Mouse (Mus musculus) ZHBTc4 (cell line): ENCODE data around the gene Cep72.
"Not testable (repeated sequence)": the region's sequence is repeated elsewhere in the genome, so short reads cannot be mapped to it uniquely, and the experiment has no call there.

Source experiments
- DNase-seq: peaks from one replicate; pipeline ENCODE4 v3.0.0-alpha.2; 2011; ENCODE audit warnings: low read depth, low spot score

The Cep72 gene

DNA sequence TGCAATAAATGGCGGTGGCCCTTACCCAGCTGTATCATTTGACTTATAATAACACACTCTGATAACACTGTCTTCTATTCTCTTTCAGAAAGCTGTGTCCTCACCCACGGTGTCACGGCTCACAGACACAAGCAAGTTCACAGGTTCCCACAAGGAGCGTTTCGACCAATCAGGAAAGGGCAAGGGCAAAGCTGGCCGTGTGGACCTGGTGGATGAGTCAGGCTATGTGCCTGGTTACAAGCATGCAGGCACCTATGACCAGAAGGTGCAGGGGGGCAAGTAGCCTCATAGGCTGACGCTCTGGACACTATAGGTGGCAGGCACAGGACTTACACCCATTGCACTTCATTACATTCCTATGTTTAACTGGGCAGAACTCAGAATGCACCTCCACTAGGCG lies 31.0 kb downstream of the Cep72 start:
- no peak for DNase-seq

DNA sequence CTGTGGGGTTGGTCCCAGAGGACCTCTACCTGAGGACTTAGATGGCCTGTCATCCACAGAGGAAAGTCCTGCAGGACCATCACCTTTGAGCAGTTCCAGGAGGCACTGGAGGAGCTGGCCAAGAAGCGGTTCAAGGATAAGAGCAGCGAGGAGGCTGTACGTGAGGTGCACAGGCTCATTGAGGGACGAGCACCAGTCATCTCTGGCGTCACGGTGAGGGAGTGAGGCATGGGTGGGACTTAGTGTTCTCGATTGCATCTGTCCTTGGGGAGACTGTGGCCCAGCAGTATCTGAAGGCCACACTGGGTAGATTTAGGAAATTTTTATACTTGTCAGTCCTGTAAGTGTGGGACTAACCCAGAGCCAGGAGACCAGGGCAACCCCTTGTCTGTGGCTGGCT lies 31.4 kb downstream of the Cep72 start:
- no peak for DNase-seq

DNA sequence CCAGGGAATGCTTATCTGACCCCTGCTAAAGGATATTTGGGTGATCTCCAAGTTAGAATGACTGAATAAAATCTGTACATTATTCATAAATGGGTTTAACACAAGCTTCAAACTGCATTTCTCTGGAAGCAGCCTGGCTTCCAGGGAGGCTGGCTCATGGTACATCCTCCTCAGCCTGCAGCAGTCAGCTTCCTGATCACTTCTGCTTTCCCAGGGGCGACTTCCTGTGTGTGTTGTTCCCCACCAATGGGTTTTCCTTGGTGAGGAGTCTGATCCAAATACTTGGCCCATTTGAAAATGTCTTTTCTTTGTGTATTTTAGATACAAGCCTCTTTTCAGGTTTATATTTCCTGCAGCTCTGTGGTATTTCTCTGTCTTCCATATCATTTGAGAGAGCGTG lies 33.1 kb downstream of the Cep72 start:
- DNase-seq, result no peak

DNA sequence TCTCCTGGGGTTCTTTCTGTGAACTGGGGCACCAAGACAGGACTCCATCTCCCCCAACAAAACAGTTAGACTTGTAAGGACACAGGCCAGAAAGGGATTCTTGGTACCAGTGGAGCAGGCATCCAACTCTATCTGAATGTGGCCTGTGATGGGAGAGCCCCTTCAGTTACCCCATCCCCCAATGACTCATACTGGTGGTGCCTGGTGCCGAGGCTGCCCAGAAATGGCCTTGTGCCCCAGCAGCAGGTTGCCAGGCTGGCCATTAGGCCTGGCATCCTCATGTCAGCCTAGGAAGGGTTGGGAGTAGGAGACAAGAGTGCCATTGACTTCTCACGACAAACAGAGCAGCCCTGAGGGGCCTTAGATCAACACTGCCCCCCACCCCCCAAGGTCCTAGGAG lies 34.0 kb downstream of the Cep72 start:
- no peak for DNase-seq

DNA sequence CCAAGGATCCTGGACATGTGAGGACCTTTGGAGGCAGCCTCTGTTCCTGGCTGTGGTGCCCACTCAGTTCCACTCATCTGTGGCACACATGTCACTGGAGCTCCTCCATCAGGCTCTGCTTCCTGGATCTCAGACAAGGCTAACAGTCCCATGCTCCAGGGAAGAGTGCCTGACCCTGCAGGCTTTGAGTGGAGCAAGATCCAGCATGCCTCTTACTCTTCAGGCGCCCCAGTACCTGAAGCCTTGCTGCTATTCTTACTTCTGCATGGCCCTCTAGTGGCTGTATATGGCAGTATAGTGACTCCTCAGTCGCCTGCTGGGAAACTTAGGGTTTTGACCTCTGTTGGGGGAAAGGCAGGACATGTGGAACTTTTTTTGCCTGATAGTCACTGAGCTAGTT lies 35.9 kb downstream of the Cep72 start:
- DNase-seq, result peak; percentile 67

DNA sequence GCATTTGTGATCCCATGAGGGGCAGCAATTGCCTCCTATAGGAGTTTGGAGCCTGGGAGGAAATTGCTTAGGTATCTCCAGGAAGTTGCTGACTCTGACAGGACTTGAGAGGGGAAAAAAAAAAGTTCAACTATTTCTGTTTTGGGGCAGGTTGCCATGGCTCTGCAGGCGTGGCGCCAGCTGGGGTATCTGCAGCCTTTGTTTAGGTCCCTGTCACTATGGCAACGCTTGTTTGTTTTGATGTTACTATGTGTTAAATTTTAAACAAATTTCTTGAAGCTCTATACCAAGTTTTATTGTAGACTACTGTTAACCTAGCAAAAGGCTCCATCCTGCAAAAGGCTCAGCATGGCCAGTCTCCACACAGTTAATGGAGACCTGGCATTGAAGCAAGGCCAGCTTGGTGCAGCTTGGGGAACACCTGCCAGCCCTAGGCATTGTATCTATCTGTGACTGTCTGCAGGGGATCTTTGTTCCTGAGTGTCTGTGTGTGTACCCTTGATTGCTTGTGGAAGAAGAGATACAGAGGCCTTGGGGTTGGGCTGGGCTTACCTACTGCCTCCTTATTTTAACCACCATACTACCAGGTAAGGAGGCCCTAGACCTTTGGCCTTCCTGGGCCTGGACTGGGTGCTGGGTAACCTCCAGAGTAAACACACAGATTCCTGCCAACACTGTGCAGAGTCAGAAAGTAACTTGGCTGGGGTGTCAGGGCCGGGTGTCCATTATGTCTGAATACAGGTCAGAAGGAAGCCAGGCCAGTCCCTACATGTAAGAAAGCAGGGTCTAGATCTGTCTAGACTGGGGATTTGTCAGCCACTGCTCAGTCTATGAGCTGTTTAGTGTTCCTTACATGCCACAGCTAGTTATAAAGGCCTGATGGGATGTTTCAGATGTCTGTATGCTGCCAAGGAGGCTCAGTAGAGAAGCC lies 36.7 kb downstream of the Cep72 start:
- no peak for DNase-seq

DNA sequence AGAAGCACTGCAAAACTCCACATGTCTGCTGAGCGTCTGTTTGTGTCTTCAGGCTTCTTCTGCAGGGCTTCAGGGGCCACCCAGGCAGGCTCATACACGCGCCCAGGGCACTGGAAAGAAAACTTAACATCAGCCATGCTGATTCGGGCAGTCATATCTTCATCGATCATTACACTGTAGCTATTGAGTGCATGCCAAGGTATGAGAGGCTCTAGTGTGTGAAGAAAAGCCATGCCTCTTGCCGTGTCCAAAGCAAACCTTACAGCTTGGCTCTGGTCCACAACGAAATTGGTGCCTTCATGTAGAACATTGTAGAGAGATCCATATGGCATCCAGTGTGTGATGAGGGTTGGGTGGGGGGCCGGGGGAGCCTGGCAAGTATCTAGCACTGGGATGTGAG lies 43.1 kb downstream of the Cep72 start:
- not testable (repeated sequence) for DNase-seq

DNA sequence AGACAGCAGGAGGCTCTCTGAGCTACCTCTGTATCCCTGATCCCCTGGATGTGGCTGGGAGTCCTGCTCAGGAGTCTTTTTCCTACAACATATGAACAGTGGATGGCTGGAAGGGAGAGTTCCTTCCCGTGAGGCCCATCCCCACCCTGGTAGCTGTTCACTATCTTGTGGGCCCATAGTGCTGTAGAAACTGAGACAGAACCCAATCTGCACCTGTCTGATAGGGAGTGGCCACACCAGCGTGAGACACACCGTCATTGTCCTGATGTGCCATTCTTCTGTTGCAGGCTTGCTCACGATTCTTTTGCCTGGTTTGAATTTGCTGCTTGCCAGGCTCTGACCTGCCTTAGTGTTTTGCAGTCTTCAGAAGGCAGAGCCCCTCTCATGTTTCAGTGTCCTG lies 44.7 kb downstream of the Cep72 start:
- DNase-seq, result no peak

DNA sequence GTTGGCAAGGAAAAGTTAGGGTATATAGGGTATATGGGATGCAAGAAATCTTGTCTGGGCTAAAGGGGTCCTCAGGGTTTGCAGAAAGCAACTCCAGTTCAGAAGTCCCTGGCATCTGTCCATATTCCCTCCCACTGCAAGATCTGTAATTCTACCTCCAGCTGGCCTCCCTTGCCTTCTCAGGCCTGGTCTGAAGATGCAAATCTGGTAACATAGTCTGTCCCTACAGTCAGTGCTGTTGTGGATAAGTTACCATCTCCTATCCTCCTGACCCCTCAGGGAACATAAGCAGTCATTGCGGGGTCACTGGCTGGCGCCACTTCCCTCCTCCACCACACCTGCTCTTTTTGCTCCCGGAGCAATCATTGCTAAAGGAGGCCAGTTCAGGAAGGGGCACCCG lies 46.2 kb downstream of the Cep72 start:
- DNase-seq, result no peak

DNA sequence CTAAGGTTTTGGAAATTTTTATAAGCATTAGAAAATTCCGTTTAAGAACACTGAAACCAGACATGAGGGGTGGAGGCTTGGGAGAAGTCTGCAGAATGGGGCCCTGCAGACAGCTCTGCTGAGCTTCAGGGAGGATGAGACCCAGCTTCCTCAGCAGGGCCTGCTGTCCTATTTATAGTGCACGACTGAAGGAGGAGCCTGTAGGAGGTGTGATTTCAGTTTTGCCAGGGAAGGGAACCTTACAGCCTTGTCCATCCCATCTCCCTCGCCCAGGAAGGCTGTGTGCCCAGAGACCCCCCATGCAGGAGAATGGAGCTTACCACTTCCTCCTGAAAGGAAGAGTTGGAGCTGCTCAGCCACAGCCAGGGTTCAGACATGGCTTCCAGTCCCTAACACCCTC lies 51.4 kb downstream of the Cep72 start:
- no peak for DNase-seq

DNA sequence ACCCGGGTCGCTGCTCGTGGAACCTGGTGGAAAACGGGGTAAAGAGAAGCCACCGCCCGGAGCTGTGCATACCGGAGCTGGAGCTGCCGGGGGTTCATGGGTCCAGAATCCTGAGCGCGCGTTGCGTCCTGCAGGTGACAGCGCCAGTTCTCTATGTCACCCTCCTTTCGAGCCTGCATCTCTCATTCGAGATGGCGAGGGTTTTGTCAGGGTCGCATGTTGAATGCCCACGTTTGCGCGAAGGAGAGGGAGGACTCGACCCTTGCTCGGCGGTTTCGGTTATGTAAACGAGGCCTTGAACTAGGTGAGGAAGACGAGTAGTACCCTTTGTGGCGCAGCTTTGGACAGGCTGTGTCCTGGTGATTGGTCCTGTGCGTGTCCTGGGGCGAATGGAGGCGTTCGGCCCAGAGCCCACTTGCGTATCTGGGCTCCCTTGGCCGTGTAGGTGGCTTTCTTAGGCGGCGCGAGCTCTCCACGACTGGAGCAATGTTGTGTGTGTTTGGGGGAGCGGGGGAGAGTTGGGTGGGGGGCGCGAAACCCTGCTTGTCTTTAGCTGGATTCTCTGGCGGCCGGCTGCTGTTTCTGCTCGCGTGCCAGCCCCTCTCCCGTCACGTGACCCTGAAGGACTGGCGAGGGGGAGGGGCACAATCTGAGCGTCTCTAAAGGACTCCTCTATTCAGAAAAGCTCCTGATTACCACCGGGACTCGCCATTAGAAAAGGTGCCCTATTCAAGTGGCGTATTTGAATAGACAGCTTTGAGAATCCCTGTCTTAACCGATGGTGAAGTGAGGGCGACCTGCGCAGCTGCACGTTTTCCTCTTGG lies 52.1 kb downstream of the Cep72 start:
- DNase-seq, result peak; percentile 69

DNA sequence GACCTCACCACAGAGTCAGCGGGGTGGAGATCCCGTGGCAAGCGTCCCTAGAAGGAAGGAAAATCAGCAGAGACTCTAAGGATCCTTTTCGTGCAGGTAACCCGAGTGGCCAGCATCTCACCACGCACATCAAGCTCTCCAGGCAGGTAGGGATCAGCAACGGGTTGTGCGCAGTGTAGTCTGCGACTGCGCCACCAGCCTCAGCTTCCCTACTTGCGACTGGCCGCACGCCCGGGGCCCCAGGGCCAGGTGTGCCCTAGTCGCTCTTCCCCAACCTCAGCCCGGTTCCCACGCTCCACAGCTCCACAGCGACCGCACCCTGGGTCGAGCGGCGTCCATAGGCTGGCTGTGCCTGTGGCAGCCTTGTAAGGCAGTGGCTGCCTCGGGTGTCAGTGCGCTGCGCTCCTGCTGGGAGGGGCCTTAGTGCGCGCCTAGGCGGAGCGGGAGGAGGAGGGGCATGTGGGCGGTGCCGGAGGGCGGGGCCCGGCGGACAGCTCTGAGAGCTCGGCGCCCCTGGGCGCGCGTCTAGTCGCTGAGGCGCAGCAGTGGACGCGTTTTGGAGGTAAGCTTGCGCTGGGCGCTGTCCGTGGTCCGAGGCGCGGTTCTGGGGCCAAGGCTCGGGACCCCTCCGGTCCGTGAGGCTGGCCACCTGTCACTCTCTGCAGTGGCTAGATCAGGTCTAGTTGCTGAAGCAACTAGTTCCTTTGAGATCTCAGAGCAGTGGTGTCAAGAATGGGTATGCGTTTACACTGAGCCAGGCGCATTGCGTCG lies 53.0 kb downstream of the Cep72 start, which contains the start of gene Tppp:
Gene Tppp, plus strand, starts transcription at position 460 of the 771 bp plus-strand sequence.
- peak; percentile 96 for DNase-seq

DNA sequence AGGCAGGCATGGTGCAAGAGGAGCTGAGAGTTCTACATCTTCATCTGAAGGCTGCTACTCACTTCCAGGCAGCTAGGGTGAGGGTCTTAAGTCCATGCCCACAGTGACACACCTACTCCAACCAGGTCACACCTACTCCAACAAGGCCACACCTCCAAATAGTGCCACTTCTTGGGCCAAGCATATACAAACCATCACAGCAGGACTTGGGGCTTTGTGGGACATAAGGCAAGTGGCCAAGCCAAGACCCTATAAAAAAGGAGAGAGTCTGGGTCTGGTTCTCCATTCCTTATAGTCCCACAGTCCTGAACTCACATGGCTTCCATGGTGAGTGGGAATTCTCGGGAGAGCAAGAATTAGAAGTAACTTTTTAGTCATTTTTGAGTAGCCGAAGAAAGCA lies 53.9 kb downstream of the Cep72 start:
- not testable (repeated sequence) for DNase-seq

DNA sequence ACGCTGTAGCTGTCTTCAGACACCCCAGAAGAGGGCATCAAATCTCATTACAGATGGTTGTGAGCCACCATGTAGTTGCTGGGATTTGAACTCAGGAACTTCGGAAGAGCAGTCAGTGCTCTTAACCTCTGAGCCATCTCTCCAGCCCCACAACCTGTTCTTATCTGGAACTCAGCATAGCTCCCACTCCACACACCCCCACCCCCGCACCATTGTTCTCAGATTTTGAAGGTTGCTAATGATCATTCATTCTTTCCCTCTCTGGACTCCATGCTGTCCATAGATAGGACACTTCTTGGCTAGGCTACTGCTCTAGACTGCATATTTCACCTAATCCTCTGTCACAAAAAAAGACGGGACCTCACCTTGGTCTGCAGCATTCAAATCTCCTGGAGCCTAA lies 55.2 kb downstream of the Cep72 start:
- not testable (repeated sequence) for DNase-seq

DNA sequence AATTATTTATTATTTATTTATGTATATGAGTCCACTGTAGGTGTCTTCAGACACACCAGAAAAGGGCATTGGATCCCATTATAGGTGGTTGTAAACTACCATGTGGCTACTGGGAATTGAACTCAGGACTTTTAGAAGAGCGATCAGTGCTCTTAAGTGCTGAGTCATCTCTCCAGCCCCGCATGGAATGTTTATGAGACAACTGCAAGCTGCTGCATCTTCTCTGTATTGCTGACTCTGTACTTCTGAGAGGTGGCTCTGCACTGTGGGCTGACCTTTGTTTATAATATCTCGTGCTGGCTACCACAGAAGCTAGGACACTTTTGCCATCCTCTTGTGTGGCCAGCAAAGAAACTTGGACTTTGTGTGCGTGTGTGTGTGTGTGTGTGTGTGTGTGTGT lies 60.6 kb downstream of the Cep72 start:
- DNase-seq, result no peak

DNA sequence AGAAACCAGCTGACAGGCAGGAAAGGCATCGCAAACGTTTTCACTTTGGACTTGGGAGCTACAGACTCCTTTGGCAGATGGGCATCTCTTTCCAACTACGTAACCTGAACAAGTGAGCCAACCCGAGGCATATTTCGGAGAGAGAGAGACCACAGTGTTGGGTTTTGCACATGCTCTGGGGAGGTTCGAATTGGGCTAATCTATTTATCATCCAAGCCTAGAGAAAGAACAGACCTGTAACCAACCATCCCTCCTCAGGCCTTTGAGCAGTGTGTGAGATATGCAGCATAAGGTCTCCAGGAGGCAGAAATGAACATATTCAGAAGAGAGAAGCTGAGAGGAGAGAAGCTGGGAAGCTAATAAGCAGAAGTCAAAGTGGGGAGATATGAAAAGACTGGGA lies 61.1 kb downstream of the Cep72 start:
- no peak for DNase-seq

DNA sequence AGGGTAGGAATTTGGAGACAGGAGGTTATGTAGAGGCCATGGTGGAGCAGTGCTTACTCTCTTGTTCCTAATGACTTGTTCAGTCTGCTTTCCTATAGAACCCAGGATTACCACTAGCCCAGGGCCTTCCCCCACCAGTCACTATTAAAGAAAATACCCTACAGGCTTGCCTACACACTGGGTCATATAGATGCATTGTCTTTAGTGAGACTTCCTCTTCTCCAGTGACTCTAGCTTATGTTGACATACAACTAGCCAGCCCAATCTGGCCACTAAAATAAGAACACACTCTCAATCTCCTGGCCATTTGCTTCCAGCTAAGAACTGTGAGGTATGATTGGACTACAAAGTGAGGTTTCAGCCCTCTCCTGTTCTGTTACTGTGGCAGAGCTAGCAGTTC lies 61.6 kb downstream of the Cep72 start:
- no peak for DNase-seq

DNA sequence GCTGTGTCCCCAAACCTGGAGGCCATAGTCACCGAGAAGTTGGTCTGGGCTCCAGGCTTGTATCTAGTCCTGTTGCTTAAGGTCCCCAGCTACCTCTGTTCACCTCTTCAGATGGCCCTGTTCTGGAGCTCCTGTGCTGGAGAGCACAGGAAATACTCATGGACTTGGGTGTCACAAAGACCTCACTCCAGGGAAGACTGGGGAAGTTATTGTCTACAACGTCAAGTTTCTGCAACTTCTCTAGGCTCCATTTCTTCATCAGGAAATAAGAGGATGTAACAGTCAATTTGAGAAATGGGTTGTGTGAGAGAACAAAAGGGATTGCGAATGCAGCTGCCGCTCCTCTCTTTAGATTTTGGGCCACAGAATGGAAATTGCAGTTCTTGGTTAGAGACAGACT lies 65.6 kb downstream of the Cep72 start:
- DNase-seq, result no peak

DNA sequence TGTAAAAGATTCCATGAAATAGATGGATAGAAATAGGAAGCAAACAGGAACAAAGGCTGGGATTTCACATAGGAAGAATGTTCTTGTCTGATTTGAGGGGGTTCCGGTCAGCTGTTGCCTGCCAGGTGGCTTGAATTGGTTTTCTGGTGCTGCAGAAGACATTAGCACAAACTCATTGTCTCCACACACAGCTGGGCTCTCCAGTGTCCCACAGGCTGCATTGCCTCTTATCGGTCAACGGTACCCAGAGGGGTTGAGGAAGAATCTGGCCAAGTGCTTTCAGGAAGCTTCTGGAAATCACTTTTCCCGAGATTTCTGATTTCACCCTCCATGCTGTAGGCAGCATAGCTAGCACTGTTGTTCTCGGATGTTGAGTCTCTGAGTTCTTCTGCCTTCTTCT lies 70.8 kb downstream of the Cep72 start:
- no peak for DNase-seq

DNA sequence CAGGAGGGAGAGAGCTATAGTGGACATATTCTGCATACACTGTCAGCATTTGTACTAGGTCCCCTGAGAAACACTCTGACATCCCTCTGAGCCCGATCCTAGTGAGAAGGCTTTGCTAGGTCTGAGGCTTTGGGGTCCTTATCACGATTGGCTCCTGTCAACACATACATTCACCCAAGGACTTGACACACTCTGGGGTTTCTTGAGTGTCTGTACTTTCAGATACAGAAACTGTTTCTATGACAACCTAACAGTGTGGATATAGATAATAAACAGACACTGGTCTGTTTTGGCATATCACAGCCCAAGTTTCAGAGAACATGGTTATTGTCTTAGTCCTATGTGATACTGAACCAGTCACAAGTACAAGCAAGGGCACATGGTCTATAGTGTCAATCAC lies 71.3 kb downstream of the Cep72 start:
- DNase-seq, result no peak

DNA sequence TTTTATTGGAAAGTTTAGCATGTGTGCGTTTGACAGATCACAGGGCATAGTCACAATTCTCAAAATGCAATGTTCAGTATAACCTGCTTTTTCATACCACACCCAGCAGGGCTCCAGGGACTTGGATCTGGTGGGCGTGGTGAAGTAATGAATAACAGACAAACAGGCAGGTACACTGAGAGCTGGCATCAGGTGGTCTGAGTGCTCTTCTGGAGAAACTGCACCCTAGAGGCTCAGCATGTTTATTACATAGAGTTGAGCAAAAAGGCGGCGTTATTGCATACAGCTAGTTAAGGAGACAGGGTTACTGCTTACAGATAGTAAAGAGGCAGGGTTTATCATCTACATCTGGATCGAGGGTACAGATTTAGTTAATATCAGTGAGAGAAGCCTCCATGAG lies 71.8 kb downstream of the Cep72 start:
- no peak for DNase-seq
